9 mouse cellular contexts compared by ENCODE assay signal in the genomic region with DNA sequence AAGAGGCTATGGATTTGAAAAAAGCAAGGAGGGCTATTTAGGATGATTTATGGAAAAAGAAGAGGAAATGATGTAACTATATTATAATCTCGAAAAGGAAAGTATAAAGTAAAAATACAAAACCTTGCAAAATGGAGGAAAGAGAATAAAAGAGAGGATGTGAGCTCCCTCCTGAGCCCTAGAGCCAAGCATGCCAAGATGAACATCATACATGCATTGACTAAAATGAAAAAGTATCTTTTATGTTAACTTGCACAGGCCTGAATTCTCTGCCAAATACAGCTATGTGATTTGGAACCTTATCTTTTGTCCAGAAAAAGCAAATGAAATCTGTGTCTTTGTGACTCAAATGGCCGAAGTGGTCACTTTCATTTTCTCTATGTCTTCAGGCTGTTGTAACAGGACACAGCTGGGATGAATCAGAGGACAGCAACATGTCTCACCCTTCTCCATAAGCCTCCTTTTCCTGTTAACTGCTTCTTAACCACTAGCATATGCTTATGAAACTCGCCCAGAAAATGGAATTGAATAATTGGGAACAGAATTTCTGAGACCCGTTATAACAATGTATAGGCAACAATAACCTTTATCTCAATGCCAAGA. TPM values are rescaled to one million over a fixed set of nuclear protein-coding genes. Genes with fewer than 3 reads are reported as not detected.
DNase-seq lines count a peak whose midpoint lies in the region; TF ChIP-seq lines count a peak whose summit lies in the region.
"Had no signal": no experiment of that assay in that cellular context is flagged by ENCODE, and none has a peak within 500 bp of the region (broad histone marks: within the 10 kb centered on the region; RNA-seq: fewer than 3 reads in every experiment).

No protein-coding gene starts in this region.

- DNase-seq in kidney, adult 8-10 months = peak; percentile 2 to 28
- DNase-seq in kidney, adult 11 months = no peak
- DNase-seq in kidney, postnatal 14 days = peak; percentile 43
- peak; percentile 35 for DNase-seq in skeletal muscle tissue, adult 2 months (ENCODE audit: low read depth, low spot score)
- DNase-seq in cerebellum, postnatal 10 days = no peak
- no peak for DNase-seq in thymus, postnatal 36 days
- DNase-seq in spleen, adult 12 weeks (ENCODE audit: low spot score) = no peak
- DNase-seq: cerebellum, adult 9-10 months had no signal

- peaks cover 17% of the 10 kb centered on the region for H3K4me1 ChIP-seq in embryonic fibroblast, embryonic 13.5 days (ENCODE audit: control insufficient read depth, insufficient read depth, low read length)

- peak overlapping the region; percentile 20; the same call in 1 of the 2 replicates for H3K4me3 ChIP-seq in embryonic fibroblast, embryonic 13.5 days (ENCODE audit: insufficient read depth, low read length)

- TF ChIP-seq POLR2A in embryonic fibroblast, embryonic 13.5 days (IDR thresholded peaks at IDR 0.05; ENCODE audit: low read depth, low read length) = no peak

- TF ChIP-seq CTCF in embryonic fibroblast, embryonic 13.5 days (IDR thresholded peaks at IDR 0.05; ENCODE audit: borderline replicate concordance, insufficient read depth, low read length) = no peak

- peak overlapping the region; percentile 96 for H3K27ac ChIP-seq in embryonic fibroblast, embryonic 13.5 days (ENCODE audit: insufficient read depth, low read length)

RNA-seq across cellular contexts. Expression of a gene that starts 29.5 kb away (rescaled TPM):
- 15.2 and 18.8 TPM in 2 replicates for polyA plus RNA-seq in embryonic fibroblast, embryonic 13.5 days (2011; ENCODE audit: insufficient read length, low read depth, missing spikeins)

Comparison
In these comparisons a context has a peak if more than half of its experiments do, and no peak if none do; other contexts are left out.
1. DNase-seq: peak in kidney, adult 8-10 months (2 of 2), kidney, postnatal 14 days (single experiment) and skeletal muscle tissue, adult 2 months (single experiment); none in kidney, adult 11 months (single experiment), cerebellum, postnatal 10 days (0 of 2), thymus, postnatal 36 days (0 of 2) and spleen, adult 12 weeks (single experiment).